Mouse (Mus musculus) kidney, postnatal 4 days (tissue): ENCODE results near the gene Akr1b8.
"Not testable (repeated sequence)": the region's sequence is repeated elsewhere in the genome, so short reads cannot be mapped to it uniquely, and the experiment has no call there.

Experiments
- DNase-seq, 2 experiments: peaks; one replicate each; pipeline ENCODE4 v3.0.0; 2021; ENCODE audit warnings: mixed read lengths in 2 of 2

Gene Akr1b8

GRCm38 (mm10) chr6:34350037-34350699, 3.8 kb upstream of the Akr1b8 start:
- no peak for DNase-seq

- DNase-seq = not testable (repeated sequence)
Observed at GRCm38 (mm10) chr6:34351481-34351880, 2.4 kb upstream of the Akr1b8 start.

GRCm38 (mm10) chr6:34352401-34352800, 1.5 kb upstream of the Akr1b8 start:
- DNase-seq = no peak

GRCm38 (mm10) chr6:34354354-34355348, 732 bp downstream of the Akr1b8 start:
- no peak for DNase-seq

GRCm38 (mm10) chr6:34355349-34355747, 1.4 kb downstream of the Akr1b8 start:
- no peak for DNase-seq

GRCm38 (mm10) chr6:34355841-34356240, 1.9 kb downstream of the Akr1b8 start:
- no peak for DNase-seq

- DNase-seq = no peak
Observed at GRCm38 (mm10) chr6:34364217-34365136, 10.6 kb downstream of the Akr1b8 start.

GRCm38 (mm10) chr6:34367998-34368397, 14.1 kb downstream of the Akr1b8 start:
- no peak for DNase-seq

GRCm38 (mm10) chr6:34370081-34370480, 16.2 kb downstream of the Akr1b8 start:
- DNase-seq = no peak

- peak; percentile 81 to 85 for DNase-seq
Observed at GRCm38 (mm10) chr6:34371700-34372351, 17.9 kb downstream of the Akr1b8 start.

GRCm38 (mm10) chr6:34373841-34374240, 19.9 kb downstream of the Akr1b8 start:
- DNase-seq = no peak

- DNase-seq = not testable (repeated sequence)
Observed at GRCm38 (mm10) chr6:34375888-34376287, 22.0 kb downstream of the Akr1b8 start.

- DNase-seq = no peak
Observed at GRCm38 (mm10) chr6:34383401-34383800, 29.5 kb downstream of the Akr1b8 start.

GRCm38 (mm10) chr6:34384110-34384661, 30.3 kb downstream of the Akr1b8 start, which contains the start of gene Akr1b10:
Gene Akr1b10, plus strand, starts transcription at chr6:34384218.
- DNase-seq = peak; percentile 81 to 88

GRCm38 (mm10) chr6:34384701-34385370, 30.9 kb downstream of the Akr1b8 start:
- DNase-seq = peak; percentile 72 to 83

- no peak for DNase-seq
Observed at GRCm38 (mm10) chr6:34388420-34389156, 34.7 kb downstream of the Akr1b8 start.

GRCm38 (mm10) chr6:34395897-34396296, 42.0 kb downstream of the Akr1b8 start:
- no peak for DNase-seq

GRCm38 (mm10) chr6:34398431-34398830, 44.5 kb downstream of the Akr1b8 start:
- no peak for DNase-seq

- DNase-seq = no peak
Observed at GRCm38 (mm10) chr6:34399606-34400220, 45.8 kb downstream of the Akr1b8 start.

GRCm38 (mm10) chr6:34400696-34401095, 46.8 kb downstream of the Akr1b8 start:
- DNase-seq = peak in 1 of 2 experiments; percentile 11
